Mouse (Mus musculus): ENCODE measurements around the gene Rangrf.
"Not testable (repeated sequence)": the region's sequence is repeated elsewhere in the genome, so short reads cannot be mapped to it uniquely, and the experiment has no call there.

Gene Rangrf

GRCm38 (mm10) chr11:68975085-68975484 lies at the start of gene Rangrf:
TSS of gene Rangrf (minus strand) at chr11:68975185.
- DNase-seq (ENCODE audit: extremely low read depth, low read depth), result no peak

- DNase-seq (ENCODE audit: extremely low read depth, low read depth), result no peak
Observed at GRCm38 (mm10) chr11:69020691-69021090, 45.7 kb upstream of the Rangrf start.

DNA sequence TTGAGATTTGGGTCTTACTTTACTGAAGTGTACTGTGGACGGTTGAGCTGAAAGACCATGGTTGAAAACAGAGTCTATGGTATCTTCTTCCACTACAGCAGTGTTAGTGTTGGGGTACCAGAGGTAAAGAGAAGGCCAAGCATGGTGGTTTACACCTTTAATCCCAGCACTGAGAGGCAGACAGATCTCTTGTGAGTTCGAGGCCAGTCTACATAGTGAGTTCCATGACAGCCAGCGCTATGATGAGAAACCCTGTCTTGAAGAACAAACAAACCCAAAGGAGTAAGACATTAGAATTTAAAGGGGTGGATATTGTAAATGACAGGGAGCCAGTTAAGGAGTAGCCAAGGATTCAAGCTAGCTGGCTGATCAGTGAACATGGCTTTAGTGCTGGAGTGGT lies 41.8 kb upstream of the Rangrf start:
- DNase-seq (ENCODE audit: extremely low read depth, low read depth), result no peak

GRCm38 (mm10) chr11:69015644-69016441 lies 40.9 kb upstream of the Rangrf start, which contains the start of gene Ctc1:
TSS of gene Ctc1 (plus strand) at chr11:69015911.
- peak; percentile 94 for DNase-seq (ENCODE audit: extremely low read depth, low read depth)

- peak; percentile 97 for DNase-seq (ENCODE audit: extremely low read depth, low read depth)
Observed at GRCm38 (mm10) chr11:69012071-69012601, 37.2 kb upstream of the Rangrf start.

GRCm38 (mm10) chr11:69011445-69011844 lies 36.5 kb upstream of the Rangrf start:
- not testable (repeated sequence) for DNase-seq (ENCODE audit: extremely low read depth, low read depth)

DNA sequence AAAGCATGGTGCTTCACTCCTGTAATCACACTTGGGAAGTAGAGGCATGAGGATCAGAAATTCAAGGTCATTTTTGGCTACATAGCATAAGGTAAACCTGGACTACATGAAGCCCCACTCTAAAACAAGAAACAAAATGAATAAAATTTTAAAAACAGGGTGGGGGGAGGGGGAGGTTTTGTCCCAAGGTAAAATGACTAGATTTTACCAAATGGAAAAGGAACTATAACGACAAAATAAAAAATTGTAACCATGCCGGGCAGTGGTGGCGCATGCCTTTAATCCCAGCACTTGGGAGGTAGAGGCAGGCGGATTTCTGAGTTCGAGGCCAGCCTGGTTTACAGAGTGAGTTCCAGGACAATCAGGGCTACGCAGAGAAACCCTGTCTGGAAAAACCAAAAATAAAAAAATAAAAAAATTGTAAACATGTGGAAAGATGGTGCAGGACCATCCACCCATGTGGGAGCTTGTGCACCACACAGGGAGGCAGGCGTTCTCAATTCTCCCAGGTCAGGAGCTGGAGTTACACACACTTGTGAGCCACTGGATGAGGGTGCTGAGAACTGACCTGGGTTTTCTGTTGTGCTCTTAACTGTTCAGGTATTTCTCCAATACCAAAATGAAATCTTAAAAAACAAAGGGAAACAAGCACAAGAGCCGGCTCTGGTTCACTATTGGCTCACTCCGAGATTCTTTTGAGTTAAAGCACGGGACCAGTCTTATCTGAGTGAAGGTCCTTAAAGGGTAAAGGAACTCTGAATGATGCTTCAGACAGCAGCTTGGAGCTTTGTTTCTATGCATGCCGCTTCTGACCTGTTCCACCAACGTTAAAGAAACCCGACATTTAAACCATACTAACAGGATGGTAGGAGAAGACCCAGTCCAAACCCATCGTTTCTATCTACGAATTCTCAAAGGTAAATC lies 35.7 kb upstream of the Rangrf start:
- no peak for DNase-seq (ENCODE audit: extremely low read depth, low read depth)

GRCm38 (mm10) chr11:69009508-69009907 lies 34.5 kb upstream of the Rangrf start:
- DNase-seq (ENCODE audit: extremely low read depth, low read depth), result no peak

- DNase-seq (ENCODE audit: extremely low read depth, low read depth), result peak; percentile 97
Observed at GRCm38 (mm10) chr11:69008182-69009121, 33.5 kb upstream of the Rangrf start, which contains the start of gene Pfas. TSS of gene Pfas (minus strand) at chr11:69008460.

DNA sequence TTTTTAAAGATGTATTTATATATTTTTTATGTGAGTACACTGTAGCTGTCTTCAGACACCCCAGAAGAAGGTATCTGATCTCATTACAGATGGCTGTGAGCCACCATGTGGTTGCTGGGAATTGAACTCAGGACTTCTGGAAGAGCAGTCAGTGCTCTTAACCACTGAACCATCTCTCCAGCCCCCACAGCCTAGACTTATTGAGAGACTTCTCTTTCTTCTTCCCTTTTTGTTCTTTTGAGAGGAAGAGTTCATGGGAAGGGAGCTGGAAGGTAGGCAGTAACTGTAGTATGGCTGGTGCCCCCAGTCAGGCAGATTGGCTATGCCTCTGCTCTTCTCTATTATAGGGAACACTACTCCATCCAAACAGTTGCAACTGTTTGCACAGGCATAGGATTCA lies 31.6 kb upstream of the Rangrf start:
- DNase-seq (ENCODE audit: extremely low read depth, low read depth), result not testable (repeated sequence)

- DNase-seq (ENCODE audit: extremely low read depth, low read depth), result no peak
Observed at GRCm38 (mm10) chr11:69005193-69005592, 30.2 kb upstream of the Rangrf start.

GRCm38 (mm10) chr11:69003592-69003991 lies 28.6 kb upstream of the Rangrf start:
- DNase-seq (ENCODE audit: extremely low read depth, low read depth), result no peak

DNA sequence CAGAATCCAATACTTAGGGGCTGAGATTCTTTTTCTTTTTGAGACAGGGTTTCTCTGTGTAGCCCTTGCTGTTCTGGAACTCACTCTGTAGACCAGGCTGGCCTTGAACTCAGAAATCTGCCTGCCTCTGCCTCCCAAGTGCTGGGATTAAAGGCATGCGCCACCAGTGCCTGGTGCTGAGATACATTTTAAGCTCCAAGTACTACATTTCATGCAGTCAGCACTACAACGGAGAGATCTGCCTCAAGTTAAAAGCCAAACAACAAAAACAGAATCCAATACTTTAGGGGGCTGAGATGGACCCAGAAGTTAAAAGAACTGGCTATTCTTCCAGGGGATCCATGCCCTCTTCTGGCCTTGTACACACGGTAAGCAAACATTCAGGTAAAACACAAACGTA lies 27.8 kb upstream of the Rangrf start:
- not testable (repeated sequence) for DNase-seq (ENCODE audit: extremely low read depth, low read depth)

- no peak for DNase-seq (ENCODE audit: extremely low read depth, low read depth)
Observed at GRCm38 (mm10) chr11:68997080-68997479, 22.1 kb upstream of the Rangrf start.

DNA sequence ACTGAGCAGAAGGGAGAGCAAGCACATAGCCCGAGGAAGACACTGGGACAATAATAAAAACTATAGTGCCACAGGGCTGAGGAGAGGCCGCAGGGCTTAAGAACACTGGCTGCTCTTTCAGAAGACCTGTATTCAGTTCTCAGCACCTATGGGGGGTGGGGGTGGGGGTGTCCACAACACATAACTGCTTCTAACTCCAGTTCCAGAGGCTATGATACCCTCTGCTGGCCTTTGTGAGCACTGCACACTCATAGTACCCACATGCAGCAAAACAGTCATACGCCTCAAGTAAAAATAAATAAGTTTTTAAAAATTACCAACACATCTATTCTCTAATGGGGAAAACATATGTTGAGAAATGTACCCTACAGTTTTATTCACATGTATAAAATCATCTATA lies 19.4 kb upstream of the Rangrf start:
- no peak for DNase-seq (ENCODE audit: extremely low read depth, low read depth)

DNA sequence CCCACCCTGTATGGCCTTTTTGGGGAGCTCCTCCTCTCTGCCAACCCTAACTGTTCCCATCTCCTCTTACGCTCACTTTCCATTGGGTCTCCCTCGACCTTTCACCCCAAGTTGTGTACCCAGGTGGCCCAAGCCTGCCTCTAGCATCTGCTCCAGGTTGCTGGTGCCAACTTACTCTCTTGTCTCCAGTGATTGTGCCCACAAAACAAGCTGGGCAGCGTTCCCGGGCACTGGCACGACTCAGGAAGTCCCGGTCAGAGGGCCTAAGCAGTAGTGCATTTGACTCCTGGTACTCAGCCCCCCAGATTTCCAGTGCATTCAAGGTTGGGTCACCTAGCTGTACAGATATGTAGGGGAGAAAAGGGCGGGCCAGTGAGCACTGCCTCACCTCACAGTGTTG lies 18.1 kb upstream of the Rangrf start:
- no peak for DNase-seq (ENCODE audit: extremely low read depth, low read depth)

- DNase-seq (ENCODE audit: extremely low read depth, low read depth), result no peak
Observed at GRCm38 (mm10) chr11:68988341-68988740, 13.4 kb upstream of the Rangrf start.

- DNase-seq (ENCODE audit: extremely low read depth, low read depth), result no peak
Observed at GRCm38 (mm10) chr11:68987365-68987882, 12.4 kb upstream of the Rangrf start.

- no peak for DNase-seq (ENCODE audit: extremely low read depth, low read depth)
Observed at GRCm38 (mm10) chr11:68982639-68983369, 7.8 kb upstream of the Rangrf start.

DNA sequence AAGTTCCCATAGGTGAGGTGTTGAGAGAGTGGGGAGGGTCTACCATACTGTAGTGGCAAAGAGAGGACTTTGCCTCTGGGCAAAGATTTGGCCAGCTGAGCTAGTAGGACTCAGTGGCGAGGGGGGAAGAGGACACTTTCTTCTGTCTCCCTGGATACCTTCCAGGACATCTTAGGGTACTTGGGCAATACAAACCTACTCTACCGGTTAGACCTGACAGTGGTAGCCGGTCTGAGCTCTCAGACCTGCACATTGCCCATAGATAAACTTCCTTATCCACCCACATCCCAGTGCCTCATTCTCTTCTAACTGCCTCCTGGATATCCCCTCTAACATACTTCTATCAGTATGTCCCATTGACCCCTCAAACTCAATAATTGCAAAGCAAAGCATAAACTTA lies 5.9 kb upstream of the Rangrf start:
- no peak for DNase-seq (ENCODE audit: extremely low read depth, low read depth)

All from MEL-GATA-1-ER (cell line).